Mouse (Mus musculus) intestine, embryonic 14.5 days (tissue): ENCODE data around the gene Tigar. TPM values are rescaled to one million over a fixed set of nuclear protein-coding genes. Genes with fewer than 3 reads are reported as not detected.

Experiments
- ATAC-seq: fragments of 200-750 bp; cut with Nextera tagmentation; replicated peaks from 2 replicates; pipeline ENCODE4 v1.8.0; 2017; ENCODE audit warnings: low read depth, moderate number of reproducible peaks, moderate TSS enrichment, moderate library complexity; ENCODE audit not compliant: low FRiP score, low TSS enrichment
- DNase-seq: peaks from one replicate; pipeline ENCODE4 v3.0.0-alpha.2; 2018; ENCODE audit warnings: low spot score
- H3K27ac ChIP-seq: fragments of 300-500 bp; sonication (generic); 2 replicates; pipeline ENCODE4 v1.5.1; 2014; ENCODE audit warnings: low read depth, mild to moderate bottlenecking, control low read depth
- H3K27me3 ChIP-seq: fragments of 300-500 bp; sonication (generic); replicated peaks from 2 replicates; pipeline ENCODE4 v1.6.1; 2014; ENCODE audit warnings: low read length, control low read depth; ENCODE audit not compliant: control insufficient read depth, insufficient read depth
- H3K36me3 ChIP-seq: fragments of 300-500 bp; sonication (generic); 2 replicates; pipeline ENCODE4 v1.6.1; 2014; ENCODE audit warnings: low read length, control low read depth; ENCODE audit not compliant: control insufficient read depth, insufficient read depth
- H3K4me1 ChIP-seq: fragments of 300-500 bp; sonication (generic); replicated peaks from 2 replicates; pipeline ENCODE4 v1.6.1; 2014; ENCODE audit warnings: low read length, control low read depth, mixed read lengths; ENCODE audit not compliant: control insufficient read depth, insufficient read depth
- H3K4me2 ChIP-seq: fragments of 300-500 bp; sonication (generic); 2 replicates; pipeline ENCODE4 v1.6.1; 2014; ENCODE audit warnings: low read length
- H3K4me3 ChIP-seq: fragments of 300-500 bp; sonication (generic); 2 replicates; pipeline ENCODE4 v1.5.1; 2014; ENCODE audit warnings: low read depth, low read length, control low read depth, mixed read lengths
- H3K9ac ChIP-seq: fragments of 300-500 bp; sonication (generic); 2 replicates; pipeline ENCODE4 v1.6.1; 2014; ENCODE audit warnings: mild to moderate bottlenecking, low read length
- H3K9me3 ChIP-seq: fragments of 300-500 bp; sonication (generic); 2 replicates; pipeline ENCODE4 v1.6.1; 2016; ENCODE audit warnings: low read length, control low read depth; ENCODE audit not compliant: control insufficient read depth
- WGBS: fragments of 180-500 bp; shearing (Covaris S2); extraction: QIAGEN DNeasy Blood & Tissue Kit; methylation state at CpG from one replicate; pipeline ENCODE4 v1.1.7; 2014; 5-methylcytosine and 5-hydroxymethylcytosine counted together
- polyA plus RNA-seq: library from polyadenylated mRNA; unstranded; fragments of >200 nt; fragmentation: Nextera tagmentation; extraction: Ambion mirVana; gene quantifications from 2 replicates; pipeline ENCODE4 v1.2.1, GENCODE M21; 2014

Tigar gene
- polyA plus RNA-seq, 1 experiment from 2014 or later = 4.4 TPM

DNA sequence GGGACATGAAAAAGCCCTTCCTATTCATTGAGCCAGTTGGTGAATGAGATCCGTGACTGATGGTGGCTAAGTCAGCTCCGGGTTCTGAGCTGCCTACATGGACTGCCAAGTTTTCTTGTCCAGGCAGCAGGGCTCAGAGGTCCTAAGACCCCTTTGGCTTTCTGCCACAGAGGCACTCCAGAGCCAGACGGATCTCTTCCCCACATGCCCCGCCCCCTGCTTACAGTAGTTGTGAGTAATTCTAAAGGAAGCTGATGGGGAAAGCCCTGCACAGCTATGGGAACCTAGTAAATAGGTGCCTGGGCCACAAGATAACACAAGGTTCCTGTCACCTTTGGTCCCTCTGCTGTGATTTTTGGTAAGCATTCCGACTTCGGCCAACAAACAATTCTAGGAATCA is 64.4 kb downstream of the Tigar start:
- no peak overlapping the region for H3K4me2 ChIP-seq
- 54% methylated on average over 6 of the region's 6 CpGs for WGBS
- H3K27me3 ChIP-seq = no peaks in the 10 kb centered on the region
- no peaks in the 10 kb centered on the region for H3K36me3 ChIP-seq
- no peak overlapping the region for H3K9ac ChIP-seq
- no peaks in the 10 kb centered on the region for H3K9me3 ChIP-seq
- no peak overlapping the region for H3K27ac ChIP-seq
- H3K4me3 ChIP-seq = no peak overlapping the region
- no peaks in the 10 kb centered on the region for H3K4me1 ChIP-seq
- ATAC-seq (no peak), DNase-seq (no peak)

Other genes starting within 250 kb of the Tigar start
- not detected in 2 replicates for gene Dyrk4, start 187.7 kb downstream of the Tigar start, polyA plus RNA-seq
- 62.8 and 68.1 TPM in 2 replicates for gene Rad51ap1, start 170.0 kb downstream of the Tigar start, polyA plus RNA-seq
- 15.1 and 15.9 TPM in 2 replicates for gene D6Wsu163e, start 169.6 kb downstream of the Tigar start, polyA plus RNA-seq
- gene Fgf6, start 94.0 kb downstream of the Tigar start, polyA plus RNA-seq = 0.04 TPM in 1 of 2 replicates, not detected in the other
- gene Fgf23, start 36.7 kb downstream of the Tigar start, polyA plus RNA-seq = not detected in 2 replicates
- 1,100 and 1,123 TPM in 2 replicates for gene Ccnd2, start 42.6 kb upstream of the Tigar start, polyA plus RNA-seq